In genomic region chr2:93439812-93440559, GRCm38 (mm10) we compare ENCODE assay signal across 9 mouse cellular contexts. TPM values are rescaled to one million over a fixed set of nuclear protein-coding genes. Genes with fewer than 3 reads are reported as not detected.
DNase-seq lines count a peak whose midpoint lies in the region; ATAC-seq and TF ChIP-seq lines count a peak whose summit lies in the region.
"Had no signal": no experiment of that assay in that cellular context is flagged by ENCODE, and none has a peak within 500 bp of the region (broad histone marks: within the 10 kb centered on the region; RNA-seq: fewer than 3 reads in every experiment).

No protein-coding gene starts in this region.

- H3K9ac ChIP-seq in heart, postnatal 0 days (replicated peaks; ENCODE audit: low read depth, low read length) = no peak overlapping the region
- H3K9ac ChIP-seq in intestine, embryonic 16.5 days (ENCODE audit: low read depth, low read length) = no peak overlapping the region; the same call in 1 of the 2 replicates

- H3K27me3 ChIP-seq in heart, postnatal 0 days (ENCODE audit: control insufficient read depth, insufficient read depth, low read length) = no peaks in the 10 kb centered on the region
- H3K27me3 ChIP-seq in embryonic facial prominence, embryonic 10.5 days (replicated peaks; ENCODE audit: low read depth, poor library complexity, severe bottlenecking) = peaks cover 12% of the 10 kb centered on the region; the same call in 1 of the 2 replicates
- H3K27me3 ChIP-seq in intestine, embryonic 16.5 days (replicated peaks; ENCODE audit: control insufficient read depth, insufficient read depth, low read length) = no peaks in the 10 kb centered on the region

- TF ChIP-seq CTCF in heart, postnatal 0 days (IDR thresholded peaks at IDR 0.05; ENCODE audit: low read depth) = no peak

- H3K4me2 ChIP-seq in heart, postnatal 0 days (ENCODE audit: low read depth, low read length) = no peak overlapping the region
- H3K4me2 ChIP-seq in intestine, embryonic 16.5 days (ENCODE audit: low read depth, low read length) = no peak overlapping the region

- peak; percentile 49 for DNase-seq in heart, postnatal 0 days (ENCODE audit: low spot score)
- no peak for DNase-seq in heart, adult 8-10 months (ENCODE audit: low spot score)
- no peak for DNase-seq in embryonic facial prominence, embryonic 10.5 days (ENCODE audit: low spot score)
- DNase-seq in lung, postnatal 36 days = peak; percentile 65
- no peak for DNase-seq in left cerebral cortex, adult 18-20 months (ENCODE audit: low spot score in 2 of 2)
- DNase-seq in frontal cortex, postnatal 25 days (ENCODE audit: low spot score in 2 of 2) = no peak

- H3K27ac ChIP-seq in heart, postnatal 0 days (ENCODE audit: low read depth) = peak overlapping the region; percentile 22; the same call in 1 of the 2 replicates
- 0 out of 2 replicates have a peak overlapping the region, but pooled peaks have one; percentile 57 for H3K27ac ChIP-seq in embryonic facial prominence, embryonic 10.5 days (replicated peaks)
- peak overlapping the region; percentile 13; the same call in 1 of the 2 replicates for H3K27ac ChIP-seq in intestine, embryonic 16.5 days (ENCODE audit: low read length)

- no peak overlapping the region for H3K4me3 ChIP-seq in heart, postnatal 0 days (ENCODE audit: low read depth, low read length)
- H3K4me3 ChIP-seq in embryonic facial prominence, embryonic 10.5 days = no peak overlapping the region
- no peak overlapping the region for H3K4me3 ChIP-seq in intestine, embryonic 16.5 days (ENCODE audit: low read length)

- no peaks in the 10 kb centered on the region for H3K36me3 ChIP-seq in heart, postnatal 0 days (replicated peaks; ENCODE audit: control insufficient read depth, insufficient read depth, low read length)
- H3K36me3 ChIP-seq in embryonic facial prominence, embryonic 10.5 days (replicated peaks) = no peaks in the 10 kb centered on the region
- H3K36me3 ChIP-seq in intestine, embryonic 16.5 days (ENCODE audit: control insufficient read depth, insufficient read depth, low read length) = no peaks in the 10 kb centered on the region
- H3K36me3 ChIP-seq: G1E had no signal

- H3K9me3 ChIP-seq in heart, postnatal 0 days (replicated peaks; ENCODE audit: control insufficient read depth, low read length) = no peaks in the 10 kb centered on the region
- no peaks in the 10 kb centered on the region for H3K9me3 ChIP-seq in embryonic facial prominence, embryonic 10.5 days
- no peaks in the 10 kb centered on the region for H3K9me3 ChIP-seq in intestine, embryonic 16.5 days (ENCODE audit: control insufficient read depth, low read length)
- H3K9me3 ChIP-seq: G1E had no signal

- 43% methylated on average over 12 of the region's 12 CpGs for WGBS in heart, postnatal 0 days
- 70% methylated on average over 12 of the region's 12 CpGs for WGBS in embryonic facial prominence, embryonic 10.5 days
- WGBS in intestine, embryonic 16.5 days = 48% methylated on average over 12 of the region's 12 CpGs

- no peak for TF ChIP-seq EP300 in heart, postnatal 0 days (IDR thresholded peaks at IDR 0.05; ENCODE audit: low read depth)

- H3K4me1 ChIP-seq in heart, postnatal 0 days (ENCODE audit: control insufficient read depth, insufficient read depth) = peaks cover 17% of the 10 kb centered on the region; the same call in 1 of the 2 replicates
- peaks cover 62% of the 10 kb centered on the region for H3K4me1 ChIP-seq in embryonic facial prominence, embryonic 10.5 days
- H3K4me1 ChIP-seq in intestine, embryonic 16.5 days (ENCODE audit: control insufficient read depth, insufficient read depth, low read length) = peaks cover 39% of the 10 kb centered on the region

- ATAC-seq in heart, postnatal 0 days (ENCODE audit: insufficient read depth, low read depth) = peak; percentile 66
- ATAC-seq in intestine, embryonic 16.5 days = peak; percentile 32
- no peak for ATAC-seq in inflammation-experienced regulatory T-cells, adult 6 months

RNA-seq across cellular contexts. Expression of gene Cd82, which starts 23.0 kb away (rescaled TPM):
- total RNA-seq in heart, postnatal 0 days (2014; rRNA removed; ENCODE audit: low replicate concordance) = 14.8 and 15.0 TPM in 2 replicates
- polyA plus RNA-seq in heart, postnatal 0 days (2015; fragmentation: Nextera tagmentation; extraction: Ambion mirVana) = 15.4 and 17.1 TPM in 2 replicates
- 10 to 100 TPM; 15.6 to 24.4 (median 17.1) TPM for total RNA-seq in heart, adult 8-10 months (2022)
- polyA plus RNA-seq in embryonic facial prominence, embryonic 10.5 days (2016; fragmentation: Nextera tagmentation; extraction: Ambion mirVana) = 5.2 and 7.3 TPM in 2 replicates
- 171 and 180 TPM in 2 replicates for polyA plus RNA-seq in intestine, embryonic 16.5 days (2015; fragmentation: Nextera tagmentation; extraction: Ambion mirVana)
- 100 to 1,000 TPM; 528 to 940 (median 825) TPM for polyA plus RNA-seq in inflammation-experienced regulatory T-cells, adult 6 months (2017; shearing (Covaris generic))
- total RNA-seq in left cerebral cortex, adult 18-20 months (2021) = 10 to 100 TPM; 12.8 to 15.4 TPM

Comparison
In these comparisons a context has a peak if more than half of its experiments do, and no peak if none do; other contexts are left out.
1. DNase-seq: peak in heart, postnatal 0 days (single experiment) and lung, postnatal 36 days (single experiment); none in heart, adult 8-10 months (single experiment), embryonic facial prominence, embryonic 10.5 days (single experiment), left cerebral cortex, adult 18-20 months (0 of 2) and frontal cortex, postnatal 25 days (0 of 2).
2. Peak in every context shown above with its lines, with median percentiles within 50 percentile points of each other: H3K27ac ChIP-seq.